Mouse (Mus musculus) G1E (cell line): ENCODE data around the gene Arhgef18.

Experiments
- CTCF ChIP-seq: IDR thresholded peaks from 2 replicates; pipeline ENCODE4 v1.5.1; 2012; ENCODE audit warnings: low read depth, low read length, inconsistent platforms, mixed read lengths
- POLR2AphosphoS5 ChIP-seq: IDR thresholded peaks from 2 replicates; pipeline ENCODE4 v1.6.1; 2012; ENCODE audit warnings: low read depth, low read length, inconsistent platforms; ENCODE audit not compliant: insufficient replicate concordance
- TAL1 ChIP-seq: conservative IDR thresholded peaks from 2 replicates; pipeline ENCODE4 v1.6.1; 2012; ENCODE audit warnings: low read depth, low read length, inconsistent platforms, mixed read lengths

GRCm38 (mm10) chr8:3425217-3425616 is 32.4 kb downstream of the Arhgef18 start:
- TF ChIP-seq CTCF (no peak), POLR2AphosphoS5 (no peak), TAL1 (no peak)
